Mouse (Mus musculus) lung, adult 2 months (tissue): Measurements from ENCODE around the gene Hoxc10.

Source experiments
- CTCF ChIP-seq: fragments of 200-500 bp; IDR thresholded peaks from 2 replicates; pipeline ENCODE4 v1.5.1; 2011; ENCODE audit warnings: mild to moderate bottlenecking, low read length, control low read depth; ENCODE audit not compliant: insufficient read depth
- POLR2A ChIP-seq: fragments of 200-500 bp; IDR thresholded peaks from 2 replicates; pipeline ENCODE4 v1.6.1; 2011; ENCODE audit warnings: low read depth, mild to moderate bottlenecking, control low read depth, low read length, borderline replicate concordance; ENCODE audit errors: extremely low read depth

DNA sequence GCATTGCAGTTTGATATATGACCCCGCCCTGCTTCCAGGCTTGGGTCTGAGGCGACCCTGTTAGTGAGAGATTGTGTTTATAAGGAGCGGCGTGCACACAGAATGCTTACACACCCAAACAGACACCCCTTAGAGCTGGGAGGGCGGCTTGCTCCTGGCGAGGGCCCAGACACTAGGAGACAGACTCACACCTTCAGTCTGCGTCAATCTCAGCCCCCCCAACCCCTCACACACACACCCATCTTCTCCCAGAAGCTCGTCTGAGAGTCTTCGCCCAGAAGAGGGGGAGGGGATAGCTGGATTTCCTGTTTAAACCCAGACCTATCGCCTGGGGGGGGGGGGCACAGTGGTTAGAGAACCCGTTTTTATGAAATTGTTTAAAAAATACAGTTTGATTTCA, 33.4 kb downstream of the Hoxc10 start:
- TF ChIP-seq POLR2A (no peak), CTCF (no peak)
